Mouse (Mus musculus): ENCODE measurements around the gene Klhl5.

Klhl5 gene

DNA sequence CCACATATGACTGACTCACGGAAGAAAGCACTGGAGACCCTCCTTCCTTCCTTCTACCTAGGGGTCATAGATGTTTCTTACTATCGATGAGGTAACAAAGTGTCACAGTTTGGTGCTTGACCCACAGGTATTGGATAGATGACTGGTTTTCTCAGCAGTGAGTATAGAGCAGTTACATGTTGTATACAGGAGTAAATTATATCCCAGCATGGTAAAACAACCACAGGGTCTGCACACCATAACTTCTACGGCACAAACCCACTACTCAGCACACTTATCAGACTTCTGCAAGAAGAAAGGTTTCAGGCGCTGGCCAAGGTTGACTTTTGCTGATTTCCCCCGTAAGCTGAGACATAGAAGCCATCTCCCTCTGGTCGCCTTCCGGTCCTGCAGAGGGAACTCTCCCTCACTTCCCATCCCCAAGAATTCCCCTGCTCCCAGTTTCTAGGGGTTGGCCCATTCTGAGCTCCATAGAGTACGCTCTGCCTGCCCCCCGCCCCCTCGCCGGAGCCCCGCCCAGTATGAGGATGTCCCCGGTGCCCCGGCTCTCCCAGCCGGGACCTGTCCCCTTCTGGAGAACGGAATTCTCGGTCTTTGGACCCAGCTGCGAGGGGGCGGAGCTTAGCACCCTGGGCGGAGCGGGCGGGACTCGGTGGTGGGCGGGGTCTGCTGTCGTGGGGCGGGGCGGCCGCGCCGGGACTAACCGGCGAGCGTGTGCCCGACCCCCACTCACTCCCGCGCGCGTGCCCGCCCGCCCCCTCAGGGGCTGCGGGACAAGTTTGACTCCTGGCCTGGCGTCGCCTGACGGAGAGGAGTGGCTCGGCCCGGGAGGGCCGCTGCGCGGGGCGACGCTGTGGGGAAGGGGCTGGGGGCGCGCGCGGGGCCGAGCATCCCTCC, at the start of gene Klhl5:
TSS of gene Klhl5 (plus strand) at position 664 of the 897 bp plus-strand sequence.
- DNase-seq (ENCODE audit: low read depth, low spot score) = peak; percentile 92

DNA sequence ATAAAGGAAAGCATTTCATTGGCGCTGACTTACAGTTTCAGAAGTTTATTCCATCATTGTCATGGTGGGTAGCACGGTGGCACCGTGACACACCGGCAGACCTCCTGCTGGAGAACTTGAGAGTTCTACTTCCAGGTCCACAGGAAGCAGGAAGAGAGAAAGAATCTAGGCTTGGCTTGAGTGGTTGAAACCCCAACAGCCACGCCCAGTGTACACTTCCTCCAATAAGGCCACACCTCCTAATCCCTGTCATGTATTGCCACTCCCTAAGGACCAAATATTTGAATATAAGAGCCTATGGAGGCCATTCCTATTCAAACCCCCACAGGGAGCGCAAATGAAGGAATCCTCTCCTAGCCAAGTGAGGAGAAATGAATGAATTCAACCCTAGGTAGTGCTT, 49.7 kb upstream of the Klhl5 start:
- no peak for DNase-seq (ENCODE audit: low read depth, low spot score)

DNA sequence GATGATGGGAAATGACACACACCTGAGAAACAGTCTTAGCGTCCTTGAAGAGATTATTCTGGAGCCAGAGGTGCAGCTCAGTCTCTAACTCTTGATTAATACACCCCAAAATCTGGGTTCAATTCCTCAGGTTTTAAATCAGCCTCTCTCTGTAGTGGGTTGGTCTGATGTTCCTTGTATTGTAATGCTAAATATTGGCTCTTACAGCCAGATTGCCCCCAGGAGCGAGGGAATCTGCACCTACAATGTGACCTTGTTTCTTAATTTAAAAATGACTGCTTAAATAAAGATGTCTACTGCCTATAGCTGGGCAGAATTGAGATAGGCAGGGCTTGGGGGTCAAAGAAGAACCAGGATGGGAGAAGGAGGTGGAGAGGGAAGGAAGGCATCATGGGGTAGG, 47.5 kb upstream of the Klhl5 start:
- DNase-seq (ENCODE audit: low read depth, low spot score) = no peak

DNA sequence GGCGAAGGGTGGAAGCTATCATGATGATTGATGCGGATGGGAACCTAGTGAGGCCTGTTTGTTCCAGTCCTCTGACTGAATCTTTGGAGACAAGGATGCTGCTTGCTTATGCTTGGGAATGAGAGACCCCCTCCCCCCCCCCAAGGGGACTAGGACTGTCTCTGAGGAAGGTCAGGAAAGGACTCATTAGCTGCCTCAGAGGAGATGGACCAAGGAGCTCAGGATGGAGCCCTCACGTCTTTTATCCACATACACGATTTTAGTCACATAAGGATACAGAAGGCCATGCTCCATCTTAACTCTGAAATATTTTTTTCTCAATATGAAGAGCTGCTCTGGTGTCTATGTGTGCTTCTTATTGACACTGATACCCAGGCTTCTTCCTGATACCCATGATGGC, 45.1 kb upstream of the Klhl5 start:
- no peak for DNase-seq (ENCODE audit: low read depth, low spot score)

DNA sequence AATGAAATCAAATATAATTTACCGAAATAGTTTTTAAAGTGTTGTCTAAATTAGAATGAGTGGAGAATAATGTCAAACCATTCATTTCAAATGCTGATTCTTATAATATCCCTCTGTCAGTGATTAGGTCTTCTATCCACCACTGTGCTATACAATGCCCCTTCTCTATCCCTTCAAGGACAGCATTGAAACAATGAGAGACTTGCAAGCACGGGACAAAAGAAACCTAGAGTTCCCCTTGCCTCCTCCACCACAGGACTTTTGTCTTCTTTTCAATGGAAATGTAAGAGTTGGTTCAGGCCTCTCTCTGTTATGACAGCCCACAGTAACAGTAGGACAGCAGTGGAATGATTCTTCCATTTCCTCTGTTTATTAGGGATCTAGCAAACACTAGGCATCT, 44.1 kb upstream of the Klhl5 start:
- DNase-seq (ENCODE audit: low read depth, low spot score) = no peak

DNA sequence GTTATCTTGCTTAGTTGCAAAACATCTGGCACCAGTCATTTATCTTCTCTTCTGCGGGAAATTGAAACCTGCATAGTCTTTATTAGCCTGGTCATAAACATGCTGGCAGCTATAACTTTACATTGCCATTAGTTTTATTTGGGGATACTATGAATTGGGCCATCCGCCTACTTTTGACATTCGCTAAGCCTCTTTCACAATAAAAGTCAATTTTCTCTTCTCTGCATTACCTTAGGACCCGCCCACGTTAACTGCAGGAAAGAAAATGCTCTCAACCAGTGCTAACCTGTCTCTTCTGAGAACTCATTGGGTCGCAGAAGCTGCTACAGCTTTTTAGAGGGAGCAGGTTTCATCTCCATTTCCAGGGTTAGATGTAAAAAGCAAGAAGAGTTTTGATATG, 39.2 kb upstream of the Klhl5 start:
- DNase-seq (ENCODE audit: low read depth, low spot score) = no peak

DNA sequence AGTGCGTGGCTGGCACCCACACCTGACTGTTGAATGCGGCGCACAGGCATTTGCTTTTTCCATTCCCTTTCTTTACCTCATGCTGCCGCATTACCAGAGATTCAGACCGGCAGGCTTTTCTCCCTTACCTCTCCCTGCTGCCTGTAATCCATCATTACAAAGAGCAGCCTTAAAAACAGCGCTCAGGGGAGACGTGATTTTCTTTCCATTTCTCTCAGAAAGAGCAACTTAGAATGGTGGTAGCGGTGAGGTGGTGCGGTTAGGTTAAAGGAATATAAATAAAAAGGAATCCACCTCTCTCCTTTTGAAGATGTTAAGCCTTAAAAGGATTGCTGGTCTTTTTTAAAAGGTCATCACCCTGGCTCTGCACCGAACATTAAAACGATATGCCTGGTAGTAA, 37.5 kb upstream of the Klhl5 start:
- DNase-seq (ENCODE audit: low read depth, low spot score) = no peak

DNA sequence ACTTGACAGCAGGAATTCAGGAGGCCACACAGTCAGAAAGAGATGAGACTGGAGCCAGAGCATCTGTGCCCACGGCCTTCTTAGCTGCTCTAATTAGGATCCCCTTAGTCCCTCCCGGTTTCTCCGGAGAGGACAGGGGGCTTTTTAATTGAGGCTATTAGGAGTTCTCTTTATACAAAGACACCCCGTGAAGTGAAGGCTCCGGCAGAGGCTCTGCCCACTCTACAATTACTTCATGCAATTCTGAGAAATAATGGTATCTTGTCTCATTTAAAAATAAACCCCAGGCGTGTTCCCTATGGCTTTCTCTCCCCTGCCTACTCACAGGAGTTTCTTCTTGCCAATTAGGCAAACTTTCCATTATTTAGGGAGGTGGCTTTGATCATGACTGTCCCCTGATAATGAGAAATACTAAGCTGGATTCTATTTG, 35.6 kb upstream of the Klhl5 start:
- no peak for DNase-seq (ENCODE audit: low read depth, low spot score)

DNA sequence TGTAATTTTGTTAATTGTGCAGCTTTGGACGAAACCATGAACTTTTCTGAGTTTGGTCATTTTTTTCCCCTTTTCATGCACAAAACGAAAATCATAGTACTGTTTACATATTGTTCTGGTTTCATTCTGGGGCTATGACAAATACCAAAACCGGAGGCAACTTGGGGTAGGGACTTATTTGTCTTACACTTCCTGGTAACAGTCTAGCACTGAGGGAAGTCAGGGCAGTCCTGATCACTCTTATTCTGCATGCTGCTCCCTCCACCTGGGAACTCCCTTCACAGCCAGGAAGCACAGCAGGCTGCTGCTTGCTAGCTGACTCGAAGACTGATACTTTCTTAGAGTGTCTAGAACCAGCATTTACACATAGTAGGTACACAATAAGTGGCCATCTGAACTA, 34.1 kb upstream of the Klhl5 start:
- no peak for DNase-seq (ENCODE audit: low read depth, low spot score)

DNA sequence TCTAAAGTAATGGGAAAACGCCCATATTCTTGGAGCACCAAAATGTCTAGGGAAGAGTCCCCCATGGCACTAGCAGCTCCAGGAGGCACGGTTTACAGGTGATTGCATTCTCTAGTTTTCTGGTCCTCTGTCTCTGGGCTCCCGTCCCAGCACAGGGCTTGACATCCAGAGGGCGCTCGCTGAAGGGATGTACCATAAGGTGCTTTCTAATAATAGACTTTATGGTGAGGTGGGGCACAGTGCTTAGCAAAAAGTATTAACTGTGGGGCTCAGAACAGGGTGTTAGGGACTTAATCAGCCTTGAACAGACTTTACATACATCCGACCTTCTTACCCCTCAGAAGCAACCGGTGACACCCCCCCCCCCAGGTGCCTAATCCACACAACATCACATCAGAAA, 32.6 kb upstream of the Klhl5 start:
- DNase-seq (ENCODE audit: low read depth, low spot score) = no peak

DNA sequence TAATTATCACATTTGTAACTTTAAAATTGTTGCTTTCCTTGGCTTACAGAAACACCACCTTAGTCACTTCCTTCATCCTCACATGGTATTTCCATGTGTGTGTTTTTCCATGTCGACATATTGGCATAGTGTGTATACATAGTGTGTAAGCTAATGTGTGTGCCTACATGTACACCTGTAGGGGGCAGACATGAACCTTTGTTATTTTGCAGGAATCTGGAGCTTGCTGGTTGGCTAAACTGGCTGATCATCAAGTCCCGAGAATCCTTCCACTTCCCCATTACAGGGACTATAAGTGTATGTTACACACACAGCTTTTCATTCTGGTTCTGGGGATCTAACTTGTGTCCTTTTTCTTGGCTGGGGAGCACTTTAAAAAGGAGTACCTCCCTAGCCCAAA, 31.3 kb upstream of the Klhl5 start:
- DNase-seq (ENCODE audit: low read depth, low spot score) = no peak

DNA sequence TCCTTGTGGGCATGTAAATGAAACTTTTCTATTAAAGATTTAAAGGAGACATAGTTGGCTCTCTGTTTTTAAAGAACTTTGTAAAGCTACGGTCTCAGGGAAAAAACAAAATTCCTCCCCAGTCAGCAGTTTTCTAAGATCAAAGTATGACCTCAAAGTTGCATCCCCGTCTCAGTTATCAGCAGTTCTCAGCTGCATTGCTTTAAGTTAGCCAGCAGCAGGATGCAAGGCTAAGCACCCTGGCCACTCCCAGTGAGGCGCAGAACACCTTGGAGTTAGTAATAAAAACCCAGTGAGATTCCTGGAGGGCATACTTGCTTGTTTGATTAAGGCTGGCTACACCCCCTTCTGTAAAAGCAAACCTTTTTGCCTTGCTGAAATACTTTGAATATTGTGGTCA, 30.6 kb upstream of the Klhl5 start:
- no peak for DNase-seq (ENCODE audit: low read depth, low spot score)

DNA sequence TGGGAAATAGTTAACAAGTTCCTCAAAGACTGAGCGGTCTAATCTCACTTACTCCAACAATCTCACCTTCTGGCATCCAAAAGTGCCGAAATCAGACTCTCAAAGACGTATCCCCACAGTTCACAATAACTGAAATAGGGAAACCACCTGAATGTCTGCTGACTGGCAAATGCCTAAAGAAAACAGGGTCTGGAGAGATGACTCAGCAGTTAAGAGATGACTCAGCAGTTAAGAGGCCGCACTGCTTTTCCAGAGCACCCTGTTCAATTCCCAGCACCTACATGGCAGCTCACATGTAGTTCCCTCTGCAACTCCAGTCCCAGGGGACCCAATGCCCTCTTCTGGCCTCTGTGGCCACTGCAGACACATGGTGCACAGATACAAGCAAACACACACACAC, 29.3 kb upstream of the Klhl5 start:
- DNase-seq (ENCODE audit: low read depth, low spot score) = no peak

DNA sequence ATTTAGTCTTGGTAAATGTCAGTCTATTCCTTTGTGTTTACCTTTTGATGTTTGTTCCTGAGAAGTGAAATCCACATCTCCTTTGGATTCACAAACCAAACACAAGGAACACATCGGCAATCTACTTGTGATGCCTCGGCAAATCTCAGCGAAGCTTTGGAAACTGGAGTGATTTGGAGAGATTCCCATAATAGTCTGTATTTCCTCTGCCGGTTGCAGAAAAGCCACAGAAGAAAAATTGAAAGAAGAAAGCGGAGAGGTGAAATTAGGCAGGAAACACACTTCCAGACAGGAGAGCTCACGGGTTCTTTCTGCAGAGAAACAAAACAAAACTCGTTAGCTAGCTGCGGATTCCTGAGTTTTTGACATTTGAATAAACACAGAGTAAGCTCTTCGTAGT, 27.5 kb upstream of the Klhl5 start:
- no peak for DNase-seq (ENCODE audit: low read depth, low spot score)

DNA sequence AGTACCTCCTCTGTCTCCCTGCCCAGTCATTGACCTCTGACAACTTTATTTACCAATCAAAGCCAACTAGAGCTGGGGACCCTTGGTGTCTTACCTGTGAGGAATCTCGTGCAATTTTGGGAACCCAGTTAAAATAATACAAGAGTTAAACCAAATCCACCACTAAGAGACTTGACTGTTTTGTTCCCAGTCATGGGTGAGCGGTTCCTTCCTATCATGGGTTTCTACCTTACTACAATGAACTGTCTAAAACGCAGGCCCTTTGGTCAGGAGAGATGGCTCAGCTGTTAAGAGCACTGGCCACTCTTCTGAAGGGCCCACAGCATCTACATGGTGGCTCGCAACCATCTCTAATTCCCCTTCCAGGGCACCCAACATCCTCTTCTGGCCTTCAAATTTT, 25.5 kb upstream of the Klhl5 start:
- no peak for DNase-seq (ENCODE audit: low read depth, low spot score)

DNA sequence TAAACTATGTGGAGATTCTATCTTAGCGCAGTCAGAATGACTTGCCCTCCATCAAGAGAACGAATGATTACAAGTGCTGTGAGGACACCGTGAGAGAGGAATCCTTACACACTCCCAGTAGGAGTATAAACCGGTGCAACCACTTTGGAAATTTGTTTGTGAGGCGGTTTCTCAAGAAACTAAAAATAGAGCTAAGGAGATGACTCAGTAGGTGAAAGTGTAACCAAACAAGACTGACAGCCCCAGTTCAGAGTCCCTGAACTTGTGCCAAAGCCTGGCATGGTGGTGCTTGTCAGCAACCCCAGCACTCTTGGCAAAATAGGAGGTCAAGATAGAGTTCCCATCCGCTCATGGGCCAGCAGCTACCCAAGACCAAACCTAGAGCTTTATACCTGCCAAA, 20.8 kb upstream of the Klhl5 start:
- no peak for DNase-seq (ENCODE audit: low read depth, low spot score)

DNA sequence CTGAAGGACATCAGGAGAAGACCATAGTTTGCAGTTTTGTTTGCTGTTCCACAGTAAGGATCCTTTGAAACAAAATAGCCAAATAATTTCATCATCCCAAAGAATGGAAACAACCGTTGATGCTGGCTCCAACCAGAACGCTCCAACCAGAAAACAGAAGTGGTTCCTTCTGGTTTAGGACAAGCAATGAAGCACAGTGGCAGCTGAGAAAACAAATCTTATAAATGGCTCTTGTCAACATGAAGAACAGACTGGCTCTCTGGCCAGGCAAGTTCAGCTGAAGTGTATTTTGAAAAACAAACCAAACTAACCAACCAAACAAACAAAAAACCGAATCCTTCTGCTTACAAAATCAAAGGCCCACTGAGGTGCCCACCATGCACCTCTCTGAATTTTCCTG, 17.6 kb upstream of the Klhl5 start:
- DNase-seq (ENCODE audit: low read depth, low spot score) = no peak

DNA sequence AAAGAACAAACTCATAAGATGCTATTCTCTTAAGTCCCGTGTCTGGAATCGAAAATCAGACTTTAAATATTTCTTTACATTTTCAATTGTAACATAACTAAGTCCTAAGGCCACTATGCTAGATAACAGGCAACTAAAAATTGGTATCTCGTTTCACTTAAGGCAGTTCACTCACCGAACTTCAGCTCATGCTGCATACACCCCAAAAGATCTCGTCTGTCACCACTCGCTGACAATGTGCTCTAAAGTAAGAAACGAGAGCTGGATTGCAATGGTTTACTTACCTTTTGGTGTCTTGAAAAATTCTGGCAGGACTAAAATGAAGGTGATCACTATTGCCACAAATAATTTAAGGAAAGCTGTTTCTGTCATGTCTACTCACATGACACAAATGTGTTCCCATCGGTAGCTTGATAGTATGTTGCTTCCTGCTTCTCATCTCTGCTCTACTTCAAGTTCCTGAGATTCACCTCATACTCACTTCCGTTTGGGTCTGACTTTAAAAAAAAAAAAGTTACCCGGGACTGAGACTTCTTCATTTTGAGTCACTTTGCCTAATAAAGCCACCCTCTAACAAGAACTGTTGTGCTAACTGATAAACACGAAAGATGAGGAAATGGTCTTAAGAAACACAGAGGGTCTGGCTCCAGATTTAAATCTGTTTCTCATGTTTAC, 16.0 kb upstream of the Klhl5 start:
- DNase-seq (ENCODE audit: low read depth, low spot score) = no peak

DNA sequence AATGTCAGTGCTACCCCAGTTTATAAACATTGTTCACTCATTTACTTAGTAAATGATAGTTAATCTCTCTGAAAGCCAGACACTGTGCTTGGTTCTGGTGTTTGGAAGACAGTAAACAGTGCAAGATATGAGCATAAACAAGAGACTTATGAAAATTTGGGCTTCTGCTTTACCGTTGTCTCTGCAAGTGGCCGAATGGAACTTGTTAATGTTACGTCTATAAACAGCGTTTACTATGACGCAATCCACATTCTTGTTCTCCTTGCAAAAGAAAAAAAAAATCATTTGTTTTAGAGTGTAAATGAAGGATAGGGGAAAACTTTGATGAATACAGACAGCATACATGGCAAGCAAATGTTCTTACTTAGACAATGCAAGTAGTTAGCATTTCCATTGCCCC, 15.4 kb upstream of the Klhl5 start, which contains the start of gene Tmem156:
TSS of gene Tmem156 (minus strand) at position 212 of the 400 bp plus-strand sequence.
- DNase-seq (ENCODE audit: low read depth, low spot score) = no peak

DNA sequence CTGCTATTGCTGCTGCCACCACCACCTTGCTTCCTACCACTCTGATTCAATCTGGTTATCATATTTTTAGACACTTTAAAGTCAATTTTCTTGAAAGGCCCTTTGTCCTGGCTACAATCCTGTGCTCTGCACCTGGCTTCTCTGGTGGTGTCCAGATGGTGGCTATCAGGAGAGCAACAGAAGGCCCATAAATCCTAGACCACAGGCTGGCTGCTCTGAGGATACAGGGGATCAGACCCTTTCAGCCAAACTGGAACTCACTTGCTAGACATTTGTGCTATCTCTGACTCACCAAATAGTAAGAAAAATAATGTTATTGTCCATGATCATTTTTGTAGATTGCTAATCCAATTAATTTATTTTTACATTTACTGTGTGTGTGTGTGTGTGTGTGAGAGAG, 13.6 kb upstream of the Klhl5 start:
- peak; percentile 78 for DNase-seq (ENCODE audit: low read depth, low spot score)

DNA sequence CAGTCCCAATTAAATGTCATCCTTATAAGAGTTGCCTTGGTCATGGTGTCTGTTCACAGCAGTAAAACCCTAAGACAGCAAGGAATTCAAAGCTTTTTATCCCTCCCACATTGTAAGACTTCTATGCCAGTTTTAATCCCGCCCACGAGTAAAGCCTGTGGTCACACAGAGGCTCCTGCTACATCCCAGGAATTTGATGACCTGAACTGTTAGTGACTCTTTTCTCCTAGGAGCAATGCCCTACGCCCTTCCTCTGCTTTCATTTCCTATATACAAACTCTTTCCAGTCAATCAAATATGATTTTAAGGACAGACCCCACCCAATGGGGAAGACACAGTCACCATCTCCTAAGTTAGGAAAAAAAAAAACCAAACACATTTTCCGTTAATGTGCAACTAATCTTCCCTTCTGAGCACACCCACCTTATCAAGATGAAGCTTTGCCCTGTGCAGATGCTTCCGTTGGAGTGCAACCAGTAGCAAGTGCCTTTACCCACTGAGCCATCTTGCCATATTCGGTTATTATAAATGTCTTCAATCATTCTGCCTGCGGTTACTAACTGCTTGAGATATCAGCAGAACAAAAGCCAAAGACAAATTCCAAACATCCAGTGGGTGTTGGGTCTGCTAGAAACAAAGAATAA, 12.3 kb upstream of the Klhl5 start:
- DNase-seq (ENCODE audit: low read depth, low spot score) = no peak

DNA sequence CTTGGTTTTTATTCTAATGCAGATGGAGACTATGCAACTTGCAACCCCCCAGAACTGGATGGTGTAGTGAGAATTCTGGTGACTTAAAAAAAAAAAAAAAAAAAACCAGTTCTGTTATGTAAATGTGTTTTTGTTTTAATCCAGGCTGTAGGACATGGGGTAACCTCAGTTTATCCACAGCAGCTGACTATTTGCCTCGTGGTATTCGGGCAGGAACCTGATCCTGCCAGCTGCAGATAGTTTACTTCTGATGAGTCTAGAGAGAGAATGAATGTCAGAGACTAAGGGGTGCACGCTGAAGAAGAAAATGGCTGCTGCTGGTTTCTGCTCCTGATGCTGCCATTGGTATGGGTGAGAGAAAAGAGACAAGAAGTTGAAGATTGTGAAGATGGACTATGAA, 11.3 kb upstream of the Klhl5 start:
- no peak for DNase-seq (ENCODE audit: low read depth, low spot score)

DNA sequence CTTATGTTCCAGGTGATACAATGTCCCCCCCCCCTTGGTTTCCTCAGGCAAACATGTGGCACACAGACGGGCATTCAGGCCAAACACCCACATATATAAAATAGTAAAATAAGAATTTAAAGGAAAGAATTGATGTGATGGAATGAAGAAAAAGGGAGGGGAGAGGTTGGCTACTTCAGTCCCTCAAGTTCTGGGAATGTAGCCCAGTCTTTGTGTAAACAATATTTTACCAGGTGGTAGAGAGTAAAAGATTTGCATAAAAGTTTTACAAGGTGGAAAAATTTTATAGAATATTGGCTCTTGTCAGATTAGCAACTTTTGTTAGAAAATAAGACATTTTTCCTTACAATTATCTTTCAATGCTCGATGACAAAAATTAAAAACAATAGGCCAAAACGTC, 10.5 kb upstream of the Klhl5 start:
- DNase-seq (ENCODE audit: low read depth, low spot score) = no peak
